In the genomic region with DNA sequence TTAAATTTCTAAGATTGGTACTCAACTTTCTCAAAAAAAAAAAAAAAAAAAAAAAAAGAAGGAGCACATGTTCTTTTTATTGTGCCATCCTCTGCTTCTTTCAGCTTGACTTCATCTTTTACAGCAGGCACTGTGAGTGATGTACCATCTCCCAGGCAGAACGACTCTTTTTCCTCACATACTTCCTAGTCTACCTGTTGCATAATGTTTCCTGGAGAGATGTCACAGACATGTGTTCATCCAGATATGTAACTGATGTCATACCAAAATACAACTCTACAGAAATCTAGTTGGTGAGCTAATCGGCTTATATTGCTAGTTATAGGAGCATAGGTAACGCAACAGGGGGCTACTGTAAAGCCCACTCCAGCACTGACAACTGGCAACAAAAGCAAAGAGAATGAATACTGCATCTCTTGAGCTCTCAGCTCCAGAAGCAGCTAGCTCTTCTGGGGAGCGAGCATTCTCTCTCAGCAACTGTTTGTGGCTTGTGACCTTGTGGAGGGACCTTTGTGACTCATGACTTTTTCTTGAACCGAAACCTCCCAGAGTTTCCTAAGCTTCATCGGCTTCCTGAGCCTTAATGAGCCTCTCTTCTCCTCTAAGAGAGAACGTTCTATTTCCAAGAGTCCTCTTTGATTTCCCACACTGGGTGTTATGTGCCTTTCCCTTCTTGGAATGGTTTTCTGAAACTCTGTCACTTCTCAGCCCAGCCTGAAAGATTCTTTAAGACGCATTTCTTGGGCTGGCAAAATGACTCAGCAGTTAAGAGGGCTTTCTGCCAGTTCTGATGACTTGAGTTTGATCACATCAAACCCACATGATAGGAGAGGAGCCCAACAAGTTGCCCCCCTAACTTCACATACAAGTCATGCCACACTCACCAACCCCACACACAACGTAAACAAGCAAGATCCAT, we compare ENCODE assay signal across 16 mouse cellular contexts.
DNase-seq lines count a peak whose midpoint lies in the region.
"Had no signal": no experiment of that assay in that cellular context is flagged by ENCODE, and none has a peak within 500 bp of the region (broad histone marks: within the 10 kb centered on the region; RNA-seq: fewer than 3 reads in every experiment).

No protein-coding gene starts in this region.

- peak; percentile 9 for DNase-seq in adrenal gland, adult 8-10 months
- no peak for DNase-seq in adrenal gland, postnatal 4 days (ENCODE audit: low spot score in 2 of 2)
- DNase-seq in adrenal gland, postnatal 36 days: peak; percentile 9 to 23
- peak; percentile 53 for DNase-seq in fibroblast of lung, adult 2 months (ENCODE audit: low read depth)
- DNase-seq in gastrocnemius, postnatal 36 days: no peak
- no peak for DNase-seq in urinary bladder, postnatal 36 days (ENCODE audit: low spot score in 2 of 2)
- DNase-seq in retina, postnatal 1 day: no peak
- DNase-seq: cerebellum, adult 11 months; cerebellum, adult 9-11 months; gastrocnemius, adult 2 months; heart, postnatal 14 days; kidney, adult 8-10 months; kidney, postnatal 4 days; right cerebral cortex, postnatal 4 days; thymus, adult 18-20 months; thymus, postnatal 25 days had no signal

- intact Hi-C loops in gastrocnemius, postnatal 36 days (cut with DNase I): no loop called here

Comparison
In these comparisons a context has a peak if more than half of its experiments do, and no peak if none do; other contexts are left out.
1. DNase-seq: peak in adrenal gland, adult 8-10 months (single experiment), adrenal gland, postnatal 36 days (2 of 2) and fibroblast of lung, adult 2 months (single experiment); none in adrenal gland, postnatal 4 days (0 of 2), gastrocnemius, postnatal 36 days (0 of 2), urinary bladder, postnatal 36 days (0 of 2) and retina, postnatal 1 day (single experiment).